Mouse (Mus musculus) c-Kit-positive CD71-negative TER-119-negative erythroid progenitor cells, embryonic 14.5 days (primary cell): ENCODE data around the gene Cmc4.

ENCODE experiments used
- DNase-seq: peaks from one replicate; pipeline ENCODE4 v3.0.0-alpha.2; 2013; ENCODE audit warnings: low read depth

The Cmc4 gene

GRCm38 (mm10) chrX:75415936-75416785, at the start of gene Cmc4, which contains the start of the genes Mtcp1 and Brcc3:
Gene Cmc4 (minus strand): TSS chrX:75416584.
Gene Mtcp1 (minus strand): TSS chrX:75416588.
Gene Brcc3 (plus strand): TSS chrX:75416628.
- peak; percentile 72 for DNase-seq

- DNase-seq: no peak
These were observed 38.2 kb upstream of the Cmc4 start for GRCm38 (mm10) chrX:75454597-75454996.

- no peak for DNase-seq
These were observed 6.7 kb downstream of the Cmc4 start for GRCm38 (mm10) chrX:75409711-75410110.

GRCm38 (mm10) chrX:75403350-75403749, 13.0 kb downstream of the Cmc4 start:
- DNase-seq: no peak

- DNase-seq: no peak
These were observed 13.7 kb downstream of the Cmc4 start for GRCm38 (mm10) chrX:75402668-75403067.

- DNase-seq: no peak
These were observed 16.9 kb downstream of the Cmc4 start for GRCm38 (mm10) chrX:75399471-75399870.

GRCm38 (mm10) chrX:75382195-75382771, 34.1 kb downstream of the Cmc4 start, which contains the start of the genes Fundc2 and F8:
Gene Fundc2 (plus strand): TSS chrX:75382399.
Gene F8 (minus strand): TSS chrX:75382615.
- DNase-seq: peak; percentile 53

GRCm38 (mm10) chrX:75381699-75382098, 34.7 kb downstream of the Cmc4 start:
- no peak for DNase-seq

GRCm38 (mm10) chrX:75381176-75381575, 35.2 kb downstream of the Cmc4 start:
- DNase-seq: no peak

- DNase-seq: no peak
These were observed 39.6 kb downstream of the Cmc4 start for GRCm38 (mm10) chrX:75376815-75377214.

GRCm38 (mm10) chrX:75372666-75373425, 43.5 kb downstream of the Cmc4 start:
- DNase-seq: no peak

- DNase-seq: no peak
These were observed 46.2 kb downstream of the Cmc4 start for GRCm38 (mm10) chrX:75370197-75370596.
